12 mouse cellular contexts compared by ENCODE assay signal in the genomic region with DNA sequence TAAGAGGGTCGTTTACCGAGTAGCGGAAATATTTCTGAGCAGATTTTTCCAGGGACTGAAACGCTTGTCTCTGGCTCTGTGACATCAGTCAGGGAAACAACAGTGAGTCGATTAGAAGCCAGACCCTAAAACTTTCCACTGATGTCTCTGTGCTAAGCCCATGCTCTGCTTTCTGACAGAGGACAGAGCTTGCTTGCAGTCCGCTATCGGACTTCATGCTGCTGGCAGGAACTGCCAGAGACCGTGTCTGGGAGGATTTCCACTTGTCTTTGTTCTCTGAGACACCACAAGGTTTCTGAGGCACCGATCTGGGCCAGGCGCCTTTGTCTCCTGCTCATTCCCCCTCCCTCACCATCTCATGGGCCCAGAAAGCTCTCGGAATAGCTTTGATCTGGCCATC. TPM values are rescaled to one million over a fixed set of nuclear protein-coding genes. Genes with fewer than 3 reads are reported as not detected.
DNase-seq lines count a peak whose midpoint lies in the region; ATAC-seq lines count a peak whose summit lies in the region.
"Had no signal": no experiment of that assay in that cellular context is flagged by ENCODE, and none has a peak within 500 bp of the region (broad histone marks: within the 10 kb centered on the region; RNA-seq: fewer than 3 reads in every experiment).

No protein-coding gene starts in this region.

- peaks cover 60% of the 10 kb centered on the region for H3K4me1 ChIP-seq in heart, embryonic 13.5 days
- H3K4me1 ChIP-seq in embryonic facial prominence, embryonic 10.5 days: peaks cover 16% of the 10 kb centered on the region; the same call in 1 of the 2 replicates

- H3K9me3 ChIP-seq in heart, embryonic 13.5 days: no peaks in the 10 kb centered on the region
- no peaks in the 10 kb centered on the region for H3K9me3 ChIP-seq in embryonic facial prominence, embryonic 10.5 days
- H3K9me3 ChIP-seq: liver, embryonic 15.5 days had no signal

- 20% methylated on average over 11 of the region's 11 CpGs for WGBS in heart, embryonic 13.5 days
- 56% methylated on average over 11 of the region's 11 CpGs for WGBS in embryonic facial prominence, embryonic 10.5 days

- H3K27ac ChIP-seq in heart, embryonic 13.5 days (replicated peaks): peak overlapping the region; percentile 90
- H3K27ac ChIP-seq in embryonic facial prominence, embryonic 10.5 days (replicated peaks): peak overlapping the region; percentile 75
- H3K27ac ChIP-seq: liver, embryonic 15.5 days had no signal

- peaks cover 49% of the 10 kb centered on the region for H3K36me3 ChIP-seq in heart, embryonic 13.5 days
- H3K36me3 ChIP-seq in embryonic facial prominence, embryonic 10.5 days (replicated peaks): 0 out of 2 replicates have a peak, but pooled peaks cover 3% of the 10 kb centered on the region
- H3K36me3 ChIP-seq: liver, embryonic 15.5 days had no signal

- intact Hi-C loops in heart, postnatal 10 days (cut with DNase I): loop anchor here (5.0 kb wide), 1 partner anchor 35 kb away; no protein-coding TSS in a partner anchor

- H3K4me2 ChIP-seq in heart, embryonic 13.5 days: peak overlapping the region; percentile 5; the same call in 1 of the 2 replicates
- H3K4me2 ChIP-seq: liver, embryonic 15.5 days had no signal

- peak overlapping the region; percentile 61 for H3K9ac ChIP-seq in heart, embryonic 13.5 days
- H3K9ac ChIP-seq: liver, embryonic 15.5 days had no signal

- H3K4me3 ChIP-seq in heart, embryonic 13.5 days: no peak overlapping the region
- H3K4me3 ChIP-seq in embryonic facial prominence, embryonic 10.5 days: no peak overlapping the region
- H3K4me3 ChIP-seq: liver, embryonic 15.5 days had no signal

- DNase-seq in heart, postnatal 10 days: no peak
- DNase-seq in Muller cell, postnatal 12 days (ENCODE audit: inconsistent ontology term): peak; percentile 79
- DNase-seq in embryonic facial prominence, embryonic 10.5 days (ENCODE audit: low spot score): no peak
- peak; percentile 43 to 59 for DNase-seq in kidney, postnatal 25 days
- DNase-seq in frontal cortex, postnatal 25 days (ENCODE audit: low spot score in 2 of 2): no peak
- no peak for DNase-seq in spleen, postnatal 14 days (ENCODE audit: low spot score in 2 of 2)
- no peak for DNase-seq in layer of hippocampus, adult 8-10 months (ENCODE audit: low spot score in 2 of 2)
- DNase-seq: cerebellum, postnatal 10 days; right cerebral cortex, postnatal 25 days; thymus, postnatal 14 days had no signal

- H3K27me3 ChIP-seq in heart, embryonic 13.5 days (replicated peaks): no peaks in the 10 kb centered on the region
- H3K27me3 ChIP-seq in embryonic facial prominence, embryonic 10.5 days (replicated peaks; ENCODE audit: low read depth, poor library complexity, severe bottlenecking): no peaks in the 10 kb centered on the region
- H3K27me3 ChIP-seq: liver, embryonic 15.5 days had no signal

- peak; percentile 50; the same call in 1 of the 2 replicates for ATAC-seq in heart, embryonic 13.5 days (ENCODE audit: extremely low read depth, insufficient number of reproducible peaks, low FRiP score, low TSS enrichment)

RNA-seq across cellular contexts. Expression of a gene that starts 21.4 kb away (rescaled TPM):
- 148 and 155 TPM in 2 replicates for polyA plus RNA-seq in heart, embryonic 13.5 days (2015; fragmentation: Nextera tagmentation; extraction: Ambion mirVana)
- 100 to 1,000 TPM; 152 to 166 TPM for total RNA-seq in heart, postnatal 10 days (2021)
- 23.7 and 25.5 TPM in 2 replicates for polyA plus RNA-seq in embryonic facial prominence, embryonic 10.5 days (2016; fragmentation: Nextera tagmentation; extraction: Ambion mirVana)
- 10 to 100 TPM; 18.2 to 24.8 (median 18.7) TPM for total RNA-seq in layer of hippocampus, adult 8-10 months (2022)

RNA-seq across cellular contexts. Expression of a gene that starts 36.2 kb away (rescaled TPM):
- 19.0 and 21.3 TPM in 2 replicates for polyA plus RNA-seq in heart, embryonic 13.5 days (2015; fragmentation: Nextera tagmentation; extraction: Ambion mirVana)
- 10 to 100 TPM in 1 of 2 experiments, 1 to 10 TPM in 1; 9.9 to 11.7 TPM for total RNA-seq in heart, postnatal 10 days (2021)
- 33.5 and 35.5 TPM in 2 replicates for polyA plus RNA-seq in embryonic facial prominence, embryonic 10.5 days (2016; fragmentation: Nextera tagmentation; extraction: Ambion mirVana)
- 10 to 100 TPM in 3 of 4 experiments, 1 to 10 TPM in 1; 7.6 to 17.7 (median 11.4) TPM for total RNA-seq in layer of hippocampus, adult 8-10 months (2022)

RNA-seq across cellular contexts. Expression of a gene that starts 45.1 kb away (rescaled TPM):
- polyA plus RNA-seq in heart, embryonic 13.5 days (2015; fragmentation: Nextera tagmentation; extraction: Ambion mirVana): 60.0 and 63.2 TPM in 2 replicates
- 10 to 100 TPM; 35.4 to 37.6 TPM for total RNA-seq in heart, postnatal 10 days (2021)
- polyA plus RNA-seq in embryonic facial prominence, embryonic 10.5 days (2016; fragmentation: Nextera tagmentation; extraction: Ambion mirVana): 130 and 135 TPM in 2 replicates
- total RNA-seq in layer of hippocampus, adult 8-10 months (2022): 100 to 1,000 TPM; 102 to 129 (median 111) TPM

RNA-seq across cellular contexts. Expression of a gene that starts 46.2 kb away (rescaled TPM):
- 302 and 318 TPM in 2 replicates for polyA plus RNA-seq in heart, embryonic 13.5 days (2015; fragmentation: Nextera tagmentation; extraction: Ambion mirVana)
- total RNA-seq in heart, postnatal 10 days (2021): 100 to 1,000 TPM; 522 to 538 TPM
- polyA plus RNA-seq in embryonic facial prominence, embryonic 10.5 days (2016; fragmentation: Nextera tagmentation; extraction: Ambion mirVana): 20.5 and 24.7 TPM in 2 replicates
- total RNA-seq in layer of hippocampus, adult 8-10 months (2022): 100 to 1,000 TPM; 116 to 131 (median 119) TPM

RNA-seq across cellular contexts. Expression of a gene that starts 53.1 kb away (rescaled TPM):
- polyA plus RNA-seq in heart, embryonic 13.5 days (2015; fragmentation: Nextera tagmentation; extraction: Ambion mirVana): 33.0 and 34.1 TPM in 2 replicates
- 10 to 100 TPM; 45.3 to 47.1 TPM for total RNA-seq in heart, postnatal 10 days (2021)
- 27.1 and 27.5 TPM in 2 replicates for polyA plus RNA-seq in embryonic facial prominence, embryonic 10.5 days (2016; fragmentation: Nextera tagmentation; extraction: Ambion mirVana)
- 10 to 100 TPM; 18.5 to 23.8 (median 21.0) TPM for total RNA-seq in layer of hippocampus, adult 8-10 months (2022)

Comparison
In these comparisons a context has a peak if more than half of its experiments do, and no peak if none do; other contexts are left out.
1. DNase-seq: peak in Muller cell, postnatal 12 days (single experiment) and kidney, postnatal 25 days (2 of 2); none in heart, postnatal 10 days (0 of 2), embryonic facial prominence, embryonic 10.5 days (single experiment), frontal cortex, postnatal 25 days (0 of 2), spleen, postnatal 14 days (0 of 2) and layer of hippocampus, adult 8-10 months (0 of 2).
2. RNA of a gene that starts 21.4 kb away (total RNA-seq): 152 to 166 TPM in heart, postnatal 10 days; 18.2 to 24.8 TPM in layer of hippocampus, adult 8-10 months; every median in the first group is over 4 times any median in the second.